In genomic region chr5:73362338-73362737, GRCm38 (mm10) we compare ENCODE assay signal across 20 mouse cellular contexts. TPM values are rescaled to one million over a fixed set of nuclear protein-coding genes. Genes with fewer than 3 reads are reported as not detected.
"Had no signal": no experiment of that assay in that cellular context is flagged by ENCODE, and none has a peak within 500 bp of the region (broad histone marks: within the 10 kb centered on the region; RNA-seq: fewer than 3 reads in every experiment).

No protein-coding gene starts in this region.

- H3K36me3 ChIP-seq: limb, embryonic 10.5 days; limb, embryonic 13.5 days; stomach, embryonic 15.5 days had no signal

- H3K4me3 ChIP-seq: limb, embryonic 10.5 days; limb, embryonic 13.5 days; stomach, embryonic 15.5 days had no signal

- DNase-seq: kidney, adult 18-20 months; kidney, postnatal 25 days; lung, adult 2 months; lung, postnatal 14 days; lung, postnatal 4 days; midbrain, embryonic 14.5 days; right cerebral cortex, postnatal 25 days; spleen, adult 18-20 months; thymus, postnatal 25 days had no signal

- H3K27me3 ChIP-seq: stomach, embryonic 15.5 days had no signal

- H3K27ac ChIP-seq: kidney, postnatal 0 days; limb, embryonic 10.5 days; limb, embryonic 13.5 days; stomach, embryonic 15.5 days had no signal

RNA-seq across cellular contexts. Expression of gene Cwh43, which starts 43.5 kb away (rescaled TPM):
- total RNA-seq: liver, adult 2 months; megakaryocyte progenitor cell, adult 5-6 weeks; megakaryocyte-erythroid progenitor cell, adult 5-6 weeks had no signal
- polyA plus RNA-seq: inflammation-experienced regulatory T-cells, adult 6 months; limb, embryonic 10.5 days; limb, embryonic 13.5 days; liver, adult 2 months; liver, embryonic 16.5 days; midbrain, embryonic 11.5 days; neural tube, embryonic 11.5 days had no signal
